Comparison of ENCODE assay signal across 20 mouse cellular contexts in the genomic region with DNA sequence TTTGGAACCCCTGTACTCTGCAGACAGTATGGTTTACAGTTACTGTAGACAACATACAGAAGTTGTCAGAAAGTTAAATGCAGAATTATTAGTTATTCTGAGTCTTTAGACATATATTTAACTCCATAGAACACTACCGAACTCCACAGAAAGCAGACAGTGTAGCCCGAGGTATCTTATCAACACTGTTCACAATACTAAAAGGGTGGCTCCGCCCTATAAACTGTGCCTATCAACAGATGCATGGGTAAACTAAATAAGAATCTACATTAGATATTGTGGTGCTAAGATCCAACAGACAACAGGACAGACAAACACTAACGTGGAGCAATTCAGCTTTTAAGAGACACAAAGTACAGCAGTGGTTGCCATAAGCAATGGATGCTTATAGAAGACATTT.
"Had no signal": no experiment of that assay in that cellular context is flagged by ENCODE, and none has a peak within 500 bp of the region (broad histone marks: within the 10 kb centered on the region; RNA-seq: fewer than 3 reads in every experiment).

No protein-coding gene starts in this region.

- H3K4me3 ChIP-seq: lung, embryonic 15.5 days; midbrain, embryonic 10.5 days; midbrain, embryonic 13.5 days; myocyte; neural tube, embryonic 13.5 days had no signal

- ATAC-seq: inflammation-experienced regulatory T-cells, adult 6 months; intestine, embryonic 16.5 days; midbrain, embryonic 13.5 days; midbrain, embryonic 16.5 days had no signal

- H3K36me3 ChIP-seq: midbrain, embryonic 13.5 days had no signal

- H3K4me2 ChIP-seq: lung, embryonic 15.5 days; midbrain, embryonic 13.5 days; neural tube, embryonic 13.5 days had no signal

- H3K27me3 ChIP-seq: lung, embryonic 15.5 days; midbrain, embryonic 13.5 days; neural tube, embryonic 13.5 days had no signal

- H3K4me1 ChIP-seq: lung, embryonic 15.5 days; neural tube, embryonic 13.5 days had no signal

- DNase-seq: kidney, adult 18-20 months; kidney, adult 9 months; kidney, postnatal 14 days; kidney, postnatal 4 days; lung, adult 18-20 months; lung, postnatal 14 days; lung, postnatal 4 days; retina, postnatal 1 day; thymus, adult 2 months; thymus, postnatal 14 days; thymus, postnatal 4 days had no signal

- H3K9me3 ChIP-seq: lung, embryonic 15.5 days; midbrain, embryonic 10.5 days; neural tube, embryonic 13.5 days had no signal

- H3K9ac ChIP-seq: lung, embryonic 15.5 days; midbrain, embryonic 13.5 days; neural tube, embryonic 13.5 days had no signal

- H3K27ac ChIP-seq: lung, embryonic 15.5 days; midbrain, embryonic 10.5 days; midbrain, embryonic 13.5 days; neural tube, embryonic 13.5 days; stomach, postnatal 0 days had no signal
